Mouse (Mus musculus) common myeloid progenitor, adult 5-6 weeks (primary cell): Measurements from ENCODE around the gene Acad10. TPM values are rescaled to one million over a fixed set of nuclear protein-coding genes. Genes with fewer than 3 reads are reported as not detected.
"Not testable (repeated sequence)": the region's sequence is repeated elsewhere in the genome, so short reads cannot be mapped to it uniquely, and the experiment has no call there.

ENCODE experiments used
- ATAC-seq: replicated peaks from 2 replicates; pipeline ENCODE4 v1.8.0; 2016; ENCODE audit warnings: low read depth, mild to moderate bottlenecking, moderate TSS enrichment, inconsistent platforms; ENCODE audit not compliant: poor library complexity, severe bottlenecking
- total RNA-seq: library from RNA; stranded (forward); fragments of 200-1000, 187-1606 nt; gene quantifications from 2 replicates; pipeline ENCODE4 v1.2.3, GENCODE M21; 2017

Acad10 gene
- total RNA-seq, 1 experiment from 2014 or later = 8.5 TPM

DNA sequence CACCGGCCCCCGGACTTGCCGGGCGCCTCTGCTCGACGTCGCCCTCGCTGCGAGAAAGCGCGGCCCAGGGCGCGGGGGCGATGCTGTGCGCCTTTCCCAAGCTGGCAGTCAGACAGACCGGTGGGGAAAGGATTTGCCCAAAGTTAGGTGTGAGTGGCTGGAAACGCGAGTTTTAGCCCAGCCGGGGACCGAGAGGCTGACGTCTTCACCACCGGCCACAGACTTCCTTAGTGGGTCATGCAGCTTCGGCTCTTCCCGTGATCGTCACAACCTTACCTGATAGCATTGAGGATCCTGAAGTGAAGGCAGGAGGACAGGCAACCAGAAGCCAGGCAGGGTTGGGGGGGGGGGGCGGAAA is 562 bp upstream of the Acad10 start:
- peak; percentile 26; the same call in 1 of the 2 replicates for ATAC-seq

DNA sequence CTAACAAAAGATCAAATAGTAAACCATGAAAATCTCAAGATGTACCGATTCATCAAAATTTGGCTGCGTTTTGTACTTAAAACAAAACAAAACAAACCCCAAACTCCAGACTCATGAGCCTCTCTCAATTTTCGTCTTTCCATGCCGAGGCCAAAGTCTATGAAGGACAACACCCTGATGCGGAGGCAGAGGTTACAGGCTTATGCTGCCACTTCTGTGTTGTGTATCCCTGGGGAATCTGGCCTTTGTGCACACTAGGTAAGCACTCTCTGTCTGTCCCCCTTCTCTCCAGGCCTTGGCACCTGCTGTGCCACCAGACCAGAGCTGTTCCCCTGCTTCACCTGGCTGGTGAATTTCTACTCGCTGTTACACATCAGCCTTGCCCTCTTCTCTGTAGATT is 2.7 kb downstream of the Acad10 start:
- ATAC-seq = not testable (repeated sequence)

DNA sequence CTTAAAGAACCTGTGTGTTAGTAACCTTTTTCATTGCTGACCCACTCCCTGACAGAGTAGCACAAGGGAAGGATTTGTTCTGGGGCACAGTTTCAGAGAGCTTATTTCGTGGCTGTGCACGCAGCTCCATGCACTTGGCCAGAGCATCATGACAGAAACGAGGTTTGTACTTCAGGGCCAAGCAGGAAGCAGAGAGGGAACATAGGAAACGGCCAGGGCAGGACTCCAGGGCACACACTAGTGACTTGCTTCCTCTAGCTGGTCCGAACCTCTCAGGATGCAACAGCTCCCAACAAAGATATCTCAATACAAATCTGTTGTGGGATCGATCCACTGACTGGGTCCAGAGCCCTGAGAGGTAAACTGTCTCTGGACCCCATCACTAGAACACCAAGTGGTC is 3.4 kb downstream of the Acad10 start:
- not testable (repeated sequence) for ATAC-seq

DNA sequence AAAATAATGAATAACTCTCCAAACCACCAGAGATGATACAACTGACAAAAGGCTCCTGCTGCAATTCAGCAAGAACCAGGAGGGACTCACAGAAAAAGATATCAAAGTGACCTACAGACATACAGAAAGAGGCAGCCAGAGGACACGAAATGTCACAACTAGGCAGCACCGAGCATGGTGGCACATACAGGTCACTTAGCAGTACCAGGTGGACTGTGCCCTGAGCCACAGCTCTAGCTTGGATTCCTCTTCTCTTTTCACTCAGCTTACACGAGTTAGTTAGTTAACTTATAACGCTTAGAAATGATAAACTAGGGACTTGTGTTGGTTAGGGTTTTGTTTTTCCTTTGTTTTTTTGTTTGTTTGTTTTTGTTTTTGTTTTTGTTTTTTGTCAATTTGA is 5.8 kb downstream of the Acad10 start:
- ATAC-seq = no peak

DNA sequence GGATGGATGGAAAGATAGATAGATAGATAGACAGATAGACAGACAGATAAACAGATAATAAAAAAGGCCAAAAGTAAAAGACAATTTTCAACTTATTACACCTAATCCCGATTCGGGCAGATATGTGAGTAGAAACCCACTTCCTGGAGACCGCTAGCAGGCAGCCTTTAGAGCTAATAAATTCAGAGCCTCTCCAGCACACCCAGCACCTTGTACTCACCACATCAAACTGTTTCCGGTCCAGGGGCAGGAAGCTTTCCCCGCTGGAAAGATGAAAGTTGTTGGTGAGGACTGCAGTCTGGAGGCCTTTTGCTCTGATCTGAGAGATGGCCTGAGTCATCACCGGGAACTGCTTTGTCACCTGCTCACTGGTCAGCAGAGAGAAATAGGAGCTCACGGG is 11.2 kb downstream of the Acad10 start:
- ATAC-seq = no peak

DNA sequence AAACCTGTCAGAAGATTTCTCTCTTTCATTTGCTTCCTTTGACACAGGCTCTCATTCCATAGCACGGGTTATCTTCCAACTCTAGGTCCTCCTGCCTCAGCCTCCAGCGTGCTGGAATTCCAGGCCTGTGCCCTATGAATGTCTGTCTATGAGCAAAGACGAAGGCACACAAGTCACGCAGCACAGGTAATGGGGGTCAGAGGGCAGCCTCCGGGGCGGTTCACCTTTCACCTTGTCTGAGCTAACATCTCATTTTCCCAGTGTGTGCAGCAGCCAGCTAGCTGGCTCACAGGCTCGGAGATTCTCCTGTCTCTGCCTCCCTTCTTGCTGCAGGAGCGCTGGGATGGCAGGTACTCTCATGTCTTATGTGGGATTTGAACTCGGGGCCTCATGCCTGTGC is 20.7 kb downstream of the Acad10 start:
- no peak for ATAC-seq

DNA sequence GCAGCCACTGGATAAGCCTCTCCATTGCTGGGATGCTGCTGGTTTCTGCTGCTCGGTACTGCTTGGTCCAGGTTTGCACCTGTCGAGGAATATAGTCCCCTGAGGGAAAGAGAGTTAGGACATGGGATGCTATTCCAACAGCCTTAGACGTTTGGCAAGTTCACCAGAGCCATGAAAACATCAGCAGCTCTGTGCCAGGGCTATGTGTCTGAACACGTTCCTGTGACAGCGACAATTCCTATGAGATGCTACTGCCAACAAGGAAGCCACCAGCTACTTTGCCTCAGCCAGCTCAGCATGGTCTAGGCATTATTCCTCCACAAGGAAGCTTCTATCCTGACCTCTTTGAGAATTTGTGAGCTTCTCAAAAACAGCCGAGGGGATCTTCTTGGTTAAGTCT is 23.0 kb downstream of the Acad10 start:
- no peak for ATAC-seq

DNA sequence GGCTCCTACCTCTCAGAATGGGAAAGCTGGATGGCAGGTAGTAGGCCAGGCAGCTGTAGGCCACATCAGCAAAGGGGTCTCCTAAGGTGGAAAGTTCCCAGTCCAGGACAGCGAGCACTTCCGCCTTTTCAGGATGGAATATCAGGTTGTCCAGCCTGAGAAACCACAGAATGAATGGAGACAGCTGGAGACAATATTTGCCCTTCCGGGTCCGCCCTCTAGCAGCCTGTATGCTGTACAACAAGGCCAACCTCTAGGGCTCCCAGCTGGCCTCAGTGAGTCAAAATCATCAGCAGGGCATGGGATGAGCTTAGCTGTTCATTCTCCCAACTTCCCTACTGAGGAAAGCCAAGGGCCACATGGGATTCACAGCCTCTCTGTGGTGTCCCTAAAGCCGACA is 25.6 kb downstream of the Acad10 start:
- no peak for ATAC-seq

DNA sequence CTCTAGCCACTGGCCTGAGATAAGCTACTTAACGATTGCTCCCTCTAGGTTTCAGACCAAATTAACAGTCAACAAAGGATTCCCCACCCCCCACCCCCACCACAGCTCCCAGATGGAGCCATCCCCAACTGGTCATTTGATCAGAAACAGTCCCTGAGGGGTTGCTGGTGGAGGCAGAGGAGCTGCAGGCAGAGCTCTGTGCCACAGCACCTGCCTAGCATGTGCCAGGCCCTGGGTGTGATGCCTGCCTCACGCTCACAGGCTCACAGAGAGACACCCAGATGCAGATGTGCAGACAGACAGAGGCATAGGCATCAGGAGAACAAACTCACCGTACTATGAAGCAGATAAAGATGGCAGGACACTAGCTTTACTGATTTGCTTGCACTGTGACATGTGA is 27.5 kb downstream of the Acad10 start:
- no peak for ATAC-seq

DNA sequence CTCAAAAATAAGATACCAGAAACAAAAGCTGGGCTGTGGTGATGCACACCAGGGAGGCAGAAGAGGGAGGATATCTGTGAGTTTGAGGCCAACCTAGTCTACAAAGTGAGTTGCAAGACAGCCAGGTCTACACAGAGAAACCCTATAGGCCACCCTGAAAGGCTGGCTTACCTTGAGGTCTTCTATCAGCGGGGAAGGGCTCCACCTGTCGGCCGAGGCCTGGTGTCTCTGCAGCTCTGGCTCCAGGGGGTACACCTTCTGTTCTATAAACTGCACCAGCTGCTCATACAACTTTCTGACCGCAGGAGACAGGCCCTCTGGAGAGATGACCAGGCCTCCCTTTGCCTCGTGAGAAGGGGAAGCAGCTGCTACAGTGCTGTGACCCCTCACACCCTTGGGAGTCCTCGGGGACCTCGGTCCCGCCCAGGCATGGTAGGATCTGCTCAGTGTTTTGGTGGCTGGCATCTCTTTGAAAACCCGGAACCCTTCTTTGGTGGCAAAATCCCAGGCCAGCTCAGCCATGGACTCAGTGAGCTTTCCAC is 29.1 kb downstream of the Acad10 start:
- not testable (repeated sequence) for ATAC-seq

DNA sequence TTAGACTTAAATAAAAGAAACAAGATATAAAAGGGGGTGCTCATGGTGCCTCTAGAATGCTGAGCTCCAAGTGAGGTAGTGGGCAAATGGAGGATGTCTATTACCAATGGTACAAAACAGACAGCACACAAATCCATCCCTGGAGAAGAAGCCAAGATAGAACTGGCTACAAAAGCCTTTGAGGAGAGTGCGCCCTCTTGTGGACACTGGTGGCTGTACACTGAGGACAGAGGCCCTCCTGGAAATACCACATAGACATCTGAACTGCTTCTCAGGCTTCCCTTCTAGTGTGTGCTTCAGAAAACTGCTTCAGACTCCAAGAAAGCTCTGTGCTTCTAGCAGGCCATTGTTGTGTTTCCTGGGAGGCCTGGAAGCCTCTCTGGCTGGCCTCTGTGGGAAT is 32.4 kb downstream of the Acad10 start:
- peak; percentile 77 for ATAC-seq

DNA sequence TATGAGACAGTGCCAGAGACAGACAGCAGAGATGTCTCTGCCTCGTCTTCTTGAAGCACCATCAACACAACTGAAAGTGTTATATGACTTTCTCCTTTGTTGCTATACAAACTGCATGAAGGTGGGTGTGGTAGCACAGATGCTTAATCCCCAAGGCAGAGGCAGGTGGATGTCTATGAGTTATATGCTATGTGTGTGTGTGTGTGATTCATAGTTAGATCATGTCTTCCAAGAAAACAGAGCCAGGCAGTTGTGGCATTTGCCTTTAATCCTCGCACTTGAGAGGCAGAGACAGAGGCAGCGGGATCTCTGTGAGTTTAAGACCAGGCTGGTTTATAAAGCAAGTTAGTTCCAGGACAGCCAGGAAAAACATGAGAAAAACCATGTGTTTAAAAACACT is 37.1 kb downstream of the Acad10 start:
- ATAC-seq = no peak

DNA sequence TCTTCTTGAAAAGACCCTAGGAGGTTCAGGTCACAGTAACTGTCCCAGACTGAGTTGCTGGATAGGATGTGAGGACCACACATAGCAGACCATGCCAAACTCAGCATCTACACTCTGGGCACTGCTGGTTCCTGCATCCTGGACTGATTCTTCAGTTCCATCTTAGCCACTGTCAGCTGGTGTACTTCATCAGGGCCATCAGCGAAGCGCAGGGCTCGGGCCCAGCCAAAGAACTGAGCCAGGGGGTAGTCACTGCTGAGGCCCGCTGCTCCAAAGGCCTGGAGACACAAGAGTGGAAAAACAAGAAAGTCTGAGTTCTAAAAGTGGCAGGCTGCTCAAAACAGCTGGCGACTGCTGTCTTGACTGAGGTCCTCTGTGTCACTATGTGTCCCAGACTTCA is 39.2 kb downstream of the Acad10 start:
- ATAC-seq = no peak

DNA sequence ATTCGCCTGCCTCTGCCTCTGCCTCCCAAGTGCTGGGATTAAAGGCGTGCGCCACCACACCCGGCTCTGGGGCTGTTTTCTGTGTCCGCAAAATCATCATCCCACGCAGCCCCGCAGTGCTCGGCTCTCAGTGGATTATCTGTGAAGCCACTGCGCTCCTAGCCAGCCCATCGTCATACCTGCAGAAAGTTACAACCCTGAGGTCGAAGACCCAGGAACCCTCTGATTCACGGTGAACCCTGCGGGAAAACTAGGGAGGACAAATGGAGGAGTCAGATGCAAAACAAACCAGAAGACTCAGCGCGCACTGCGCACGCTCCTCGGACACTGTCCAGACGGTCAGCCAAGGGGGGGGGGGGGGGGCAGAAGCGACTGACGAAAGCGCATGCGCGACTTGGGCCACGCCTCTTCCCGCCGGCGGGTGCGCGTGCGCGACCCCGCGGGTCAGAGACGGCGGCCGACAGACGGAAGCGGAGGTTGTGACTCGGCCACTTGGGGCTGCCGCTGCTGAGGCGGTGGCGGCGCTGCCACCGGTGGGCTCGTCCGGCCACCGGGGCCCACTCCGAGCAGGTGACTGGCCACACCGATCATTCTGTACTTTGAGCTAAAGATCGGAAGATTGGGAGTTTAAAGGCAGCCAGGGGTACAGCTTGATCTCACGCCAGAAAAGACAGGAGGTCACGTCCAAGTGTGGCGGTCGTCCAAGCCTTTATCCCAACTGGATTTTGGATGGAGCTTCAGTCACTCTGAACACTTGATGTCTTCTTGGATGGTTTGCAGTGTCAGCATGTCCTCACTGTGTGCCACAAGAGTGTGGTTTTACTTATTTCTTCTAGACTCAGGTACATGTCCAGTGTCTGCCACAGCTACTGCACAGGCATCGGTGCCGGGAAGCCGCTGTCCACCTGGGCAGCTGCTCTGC is 41.5 kb downstream of the Acad10 start, which contains the start of gene Acad12:
TSS of gene Acad12 (minus strand) at position 347 of the 922 bp plus-strand sequence.
- ATAC-seq = peak; percentile 79

DNA sequence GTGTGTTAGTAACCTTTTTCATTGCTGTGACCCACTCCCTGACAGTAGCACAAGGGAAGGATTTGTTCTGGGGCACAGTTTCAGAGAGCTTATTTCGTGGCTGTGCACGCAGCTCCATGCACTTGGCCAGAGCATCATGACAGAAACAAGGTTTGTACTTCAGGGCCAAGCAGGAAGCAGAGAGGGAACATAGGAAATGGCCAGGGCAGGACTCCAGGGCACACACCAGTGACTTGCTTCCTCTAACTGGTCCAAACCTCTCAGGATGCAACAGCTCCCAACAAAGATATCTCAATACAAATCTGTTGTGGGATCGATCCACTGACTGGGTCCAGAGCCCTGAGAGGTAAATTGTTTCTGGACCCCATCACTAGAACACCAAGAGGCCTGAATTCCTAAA is 45.4 kb downstream of the Acad10 start:
- ATAC-seq = not testable (repeated sequence)

DNA sequence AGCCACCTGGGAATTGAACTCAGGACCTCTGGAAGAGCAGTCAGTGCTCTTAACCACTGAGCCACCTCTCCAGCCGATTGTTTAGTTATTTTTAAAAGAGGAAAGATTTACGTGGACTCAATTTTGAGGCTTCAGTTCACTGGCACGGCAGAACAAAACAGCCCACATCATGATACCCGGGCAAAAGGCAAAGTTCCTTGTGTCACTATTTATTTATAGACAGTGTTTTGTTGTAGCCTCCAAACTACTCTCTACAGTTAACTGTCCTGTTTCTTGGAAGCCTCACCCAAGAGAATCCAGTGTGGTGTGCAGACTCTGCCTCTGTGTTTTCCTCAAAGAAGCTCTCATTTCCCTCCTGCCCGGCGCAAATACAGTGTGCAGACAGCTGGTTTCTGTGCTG is 48.3 kb downstream of the Acad10 start:
- ATAC-seq = no peak

DNA sequence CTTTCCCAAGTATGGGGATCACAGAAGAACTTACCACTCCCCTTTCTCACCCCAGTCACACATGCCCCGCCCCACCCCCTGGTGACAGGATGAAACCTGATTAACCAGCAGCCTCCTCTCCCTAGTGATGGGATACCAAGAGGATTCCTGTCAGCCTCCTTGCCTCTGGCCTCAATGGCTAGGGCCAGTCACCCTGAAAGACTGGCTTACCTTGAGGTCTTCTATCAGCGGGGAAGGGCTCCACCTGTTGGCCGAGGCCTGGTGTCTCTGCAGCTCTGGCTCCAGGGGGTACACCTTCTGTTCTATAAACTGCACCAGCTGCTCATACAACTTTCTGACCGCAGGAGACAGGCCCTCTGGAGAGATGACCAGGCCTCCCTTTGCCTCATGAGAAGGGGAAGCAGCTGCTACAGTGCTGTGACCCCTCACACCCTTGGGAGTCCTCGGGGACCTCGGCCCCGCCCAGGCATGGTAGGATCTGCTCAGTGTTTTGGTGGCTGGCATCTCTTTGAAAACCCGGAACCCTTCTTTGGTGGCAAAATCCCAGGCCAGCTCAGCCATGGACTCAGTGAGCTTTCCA is 50.7 kb downstream of the Acad10 start:
- ATAC-seq = peak; percentile 30; the same call in 1 of the 2 replicates

DNA sequence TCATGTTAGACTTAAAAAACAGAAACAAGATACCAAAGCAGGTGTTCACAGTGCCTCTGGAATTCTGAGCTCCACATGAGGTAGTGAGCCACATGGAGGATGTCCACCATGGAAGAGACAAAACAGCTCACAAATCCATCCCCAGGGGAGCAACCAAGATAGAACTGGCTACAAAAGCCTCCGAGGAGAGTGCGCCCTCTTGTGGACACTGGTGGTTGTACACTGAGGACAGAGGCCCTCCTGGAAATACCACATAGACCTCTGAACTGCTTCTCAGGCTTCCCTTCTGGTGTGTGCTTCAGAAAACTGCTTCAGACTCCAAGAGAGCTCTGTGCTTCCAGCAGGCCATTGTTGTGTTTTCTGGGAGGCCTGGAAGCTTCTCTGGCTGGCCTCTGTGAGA is 54.2 kb downstream of the Acad10 start:
- ATAC-seq = peak; percentile 83

DNA sequence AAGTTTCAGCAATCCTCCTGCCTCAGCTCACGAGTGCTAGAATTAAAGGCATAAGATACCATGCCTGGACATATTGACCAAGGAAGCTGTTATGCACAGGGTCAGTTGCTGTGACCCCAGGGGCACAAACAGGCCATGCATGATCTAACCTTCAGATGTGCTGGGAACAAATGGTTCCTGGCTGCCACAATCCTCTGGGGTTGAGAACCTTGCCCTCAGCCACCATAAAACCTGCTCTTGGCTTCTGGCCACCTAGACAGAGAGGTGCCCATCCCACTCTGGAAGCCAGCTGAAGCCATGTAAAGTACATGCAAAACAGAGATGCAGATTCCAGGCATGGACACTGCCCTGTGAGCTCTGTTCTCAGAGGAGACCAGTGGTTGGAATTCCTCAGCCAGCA is 56.5 kb downstream of the Acad10 start:
- not testable (repeated sequence) for ATAC-seq

DNA sequence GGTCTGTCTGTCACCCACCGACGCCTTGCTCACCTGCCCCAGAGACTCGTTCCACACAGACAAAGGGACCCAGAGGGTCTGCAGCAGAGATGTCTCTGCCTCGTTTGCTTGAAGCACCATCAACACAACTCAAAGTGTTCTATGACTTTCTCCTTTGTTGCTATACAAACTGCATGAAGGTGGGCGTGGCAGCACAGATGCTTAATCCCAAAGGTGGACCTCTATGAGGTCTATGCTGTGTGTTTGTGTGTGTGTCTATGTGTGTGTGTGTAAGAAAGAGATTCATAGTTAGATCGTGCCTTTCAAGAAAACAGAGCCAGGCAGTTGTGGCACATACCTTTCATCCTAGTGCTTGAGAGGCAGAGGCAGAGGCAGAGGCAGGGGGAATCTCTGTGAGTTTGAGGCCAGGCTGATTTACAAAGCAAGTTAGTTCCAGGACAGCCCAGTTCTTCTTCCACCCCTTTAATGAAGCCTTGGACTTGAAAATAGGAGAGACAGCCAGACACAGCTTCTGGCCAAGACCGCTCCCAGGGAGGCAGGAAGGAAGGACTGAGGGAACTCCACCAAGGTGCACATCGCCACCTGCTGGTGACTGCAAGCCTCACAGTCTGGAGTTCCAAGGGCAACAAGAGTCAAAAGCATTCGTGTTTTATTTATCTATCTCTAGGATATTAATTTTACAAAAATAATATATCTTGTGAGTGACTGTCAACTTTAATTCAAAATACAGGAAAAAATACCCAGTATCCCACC is 58.6 kb downstream of the Acad10 start:
- peak; percentile 89 for ATAC-seq
